Mouse (Mus musculus): ENCODE results near the gene Taf1c. TPM values are rescaled to one million over a fixed set of nuclear protein-coding genes. Genes with fewer than 3 reads are reported as not detected.

Gene Taf1c
- total RNA-seq (2014; fragmentation: Nextera tagmentation) (3.0 and 13.8 TPM in 2 replicates), total RNA-seq (2017) (6.8 and 11.0 TPM in 2 replicates)

DNA sequence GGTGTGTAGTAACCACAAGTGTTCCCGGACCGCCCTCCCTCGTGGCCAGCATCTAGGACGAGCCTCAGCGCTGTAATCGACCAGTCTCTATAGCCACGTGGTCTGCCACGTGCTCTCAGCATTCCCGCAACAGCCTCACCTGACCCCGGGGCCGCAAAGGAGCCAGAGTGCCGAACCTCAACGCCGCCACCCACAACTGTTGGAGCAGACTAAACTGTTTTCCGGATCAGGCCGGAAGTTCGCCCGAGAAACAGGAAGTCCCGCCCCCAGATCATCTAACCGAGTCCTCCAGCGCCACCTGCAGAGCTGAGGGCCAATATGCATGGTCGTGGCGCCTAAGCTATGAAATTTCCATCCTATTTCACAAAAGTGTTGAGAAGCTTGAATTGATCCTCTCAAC, at the start of gene Taf1c:
Gene Taf1c, minus strand, starts transcription at position 227 of the 400 bp plus-strand sequence.
- peak; percentile 97 for ATAC-seq (replicated peaks; ENCODE audit: poor library complexity, severe bottlenecking)

DNA sequence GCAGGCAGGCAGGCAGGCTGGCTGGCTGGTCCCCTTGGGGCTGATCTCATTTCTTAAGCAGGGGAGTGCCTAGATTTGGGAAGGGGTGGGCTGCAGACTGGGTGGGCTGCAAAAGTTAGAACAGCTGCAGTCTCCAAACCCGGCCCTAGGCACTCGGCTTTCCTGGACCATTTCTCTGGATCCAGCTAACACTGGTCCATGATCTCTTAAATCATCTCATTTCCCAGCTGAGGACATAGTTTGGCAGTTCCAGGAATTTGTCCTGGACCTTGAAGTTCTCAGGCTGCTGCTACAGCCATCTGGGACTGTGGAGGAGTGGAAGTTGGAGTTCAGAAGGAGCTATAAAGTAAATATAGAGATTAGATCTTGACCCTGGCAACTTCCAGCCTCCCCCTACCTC, 46.3 kb upstream of the Taf1c start:
- no peak for ATAC-seq (replicated peaks; ENCODE audit: poor library complexity, severe bottlenecking)

GRCm38 (mm10) chr8:119646846-119647245, 41.8 kb upstream of the Taf1c start:
- ATAC-seq (replicated peaks; ENCODE audit: poor library complexity, severe bottlenecking): no peak

GRCm38 (mm10) chr8:119646197-119646596, 41.2 kb upstream of the Taf1c start:
- no peak for ATAC-seq (replicated peaks; ENCODE audit: poor library complexity, severe bottlenecking)

DNA sequence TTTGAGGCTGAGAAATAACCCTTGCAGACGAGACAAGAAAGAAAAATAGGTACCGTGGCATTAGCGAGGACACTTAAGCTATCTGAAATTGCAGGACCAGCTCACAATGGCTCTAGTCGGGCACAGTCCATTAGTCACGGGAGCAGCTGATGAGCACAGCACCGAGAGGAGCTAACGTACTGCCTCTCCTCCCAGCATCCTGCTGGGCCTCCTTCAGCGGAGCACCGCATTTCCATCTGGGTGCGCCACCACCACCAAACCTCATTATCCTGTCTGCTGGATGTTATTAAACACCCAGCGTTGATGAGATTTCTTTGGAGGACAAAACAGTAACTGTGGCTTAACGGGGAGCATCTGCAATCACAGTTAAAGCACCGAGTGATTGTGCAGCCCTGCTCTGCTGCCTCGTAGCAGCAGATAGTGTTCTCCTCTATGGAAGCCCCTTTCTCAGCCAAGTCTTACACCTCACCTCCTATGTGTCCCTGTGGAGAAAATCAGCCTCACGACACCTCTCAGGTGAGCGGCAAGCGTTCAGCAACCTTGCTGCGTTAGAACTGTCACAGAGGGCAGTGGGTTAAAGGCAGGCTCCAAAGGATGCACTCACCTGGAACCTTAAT, 40.1 kb upstream of the Taf1c start:
- ATAC-seq (replicated peaks; ENCODE audit: poor library complexity, severe bottlenecking): no peak

- no peak for ATAC-seq (replicated peaks; ENCODE audit: poor library complexity, severe bottlenecking)
These were observed 39.5 kb upstream of the Taf1c start for GRCm38 (mm10) chr8:119644429-119644960.

- no peak for ATAC-seq (replicated peaks; ENCODE audit: poor library complexity, severe bottlenecking)
These were observed 37.9 kb upstream of the Taf1c start for GRCm38 (mm10) chr8:119642960-119643359.

DNA sequence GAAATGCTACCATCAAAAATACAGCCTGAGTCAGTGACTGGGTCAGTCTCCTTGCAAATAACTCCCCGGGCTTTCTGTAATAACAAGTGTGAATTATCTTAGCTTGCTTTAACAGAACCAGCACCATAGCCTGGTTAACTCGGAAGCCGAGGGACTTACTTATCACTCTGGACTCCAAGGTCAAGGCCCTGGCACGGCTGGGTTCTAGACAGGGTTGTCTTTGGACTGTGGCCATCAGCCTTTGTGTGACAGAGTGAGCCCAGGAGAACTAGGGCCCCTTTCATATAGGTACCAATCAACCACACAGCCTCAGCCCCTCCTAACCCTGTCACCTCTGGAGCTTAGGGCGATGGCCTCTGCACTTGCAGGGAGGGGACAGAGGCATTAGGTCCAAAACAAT, 36.0 kb upstream of the Taf1c start:
- ATAC-seq (replicated peaks; ENCODE audit: poor library complexity, severe bottlenecking): no peak

GRCm38 (mm10) chr8:119639798-119640197, 34.8 kb upstream of the Taf1c start:
- ATAC-seq (replicated peaks; ENCODE audit: poor library complexity, severe bottlenecking): no peak

GRCm38 (mm10) chr8:119638261-119638660, 33.2 kb upstream of the Taf1c start:
- ATAC-seq (replicated peaks; ENCODE audit: poor library complexity, severe bottlenecking): no peak

DNA sequence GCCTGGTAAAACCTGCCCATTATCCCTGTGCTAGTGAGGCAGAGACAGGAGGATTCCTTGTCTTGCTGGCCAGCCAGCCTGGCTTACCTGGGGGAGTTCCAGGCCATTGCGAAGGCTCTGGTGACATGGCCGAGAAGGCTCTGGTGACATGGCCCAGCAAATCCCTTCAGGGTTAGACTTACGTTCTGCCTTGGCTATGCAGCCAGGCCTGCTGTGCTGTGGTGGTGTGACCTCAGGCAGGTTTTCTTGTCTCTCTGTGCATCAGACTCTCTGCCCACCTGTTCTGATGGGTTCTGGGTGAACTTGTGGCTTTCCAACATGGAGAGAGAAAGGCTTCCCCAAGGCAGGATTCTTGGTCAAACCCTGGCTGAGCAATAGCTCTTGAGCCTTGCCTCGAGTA, 32.4 kb upstream of the Taf1c start:
- ATAC-seq (replicated peaks; ENCODE audit: poor library complexity, severe bottlenecking): no peak

DNA sequence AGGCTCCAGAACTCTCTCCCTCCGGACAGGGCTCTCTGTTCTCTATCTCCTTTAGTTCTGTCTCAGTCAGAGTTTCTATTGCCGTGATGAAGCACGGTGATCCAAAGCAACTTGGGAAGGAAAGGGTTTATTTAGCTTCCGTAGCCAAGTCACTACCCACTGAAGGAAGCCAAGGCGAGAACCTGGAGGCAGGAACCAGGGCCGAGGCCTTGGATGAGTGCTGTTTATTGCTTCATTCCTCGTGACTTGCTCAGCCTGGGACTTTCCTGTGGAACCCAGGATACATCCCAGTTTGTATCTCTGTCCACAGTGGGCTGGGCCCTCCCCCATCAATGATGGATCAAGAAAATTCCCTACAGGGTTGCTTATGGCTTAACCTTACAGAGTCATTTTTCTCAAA, 31.7 kb upstream of the Taf1c start:
- ATAC-seq (replicated peaks; ENCODE audit: poor library complexity, severe bottlenecking): no peak

- 0 out of 2 replicates have a peak, but pooled peaks have one; percentile 4 for ATAC-seq (replicated peaks; ENCODE audit: poor library complexity, severe bottlenecking)
These were observed 30.9 kb upstream of the Taf1c start for GRCm38 (mm10) chr8:119635958-119636357.

GRCm38 (mm10) chr8:119635378-119635777, 30.4 kb upstream of the Taf1c start, which contains the start of gene Kcng4:
TSS of gene Kcng4 (minus strand) at chr8:119635680.
- peak; percentile 33; the same call in 1 of the 2 replicates for ATAC-seq (replicated peaks; ENCODE audit: poor library complexity, severe bottlenecking)

- ATAC-seq (replicated peaks; ENCODE audit: poor library complexity, severe bottlenecking): peak; percentile 36; the same call in 1 of the 2 replicates
These were observed 29.8 kb upstream of the Taf1c start for GRCm38 (mm10) chr8:119634616-119635336.

- no peak for ATAC-seq (replicated peaks; ENCODE audit: poor library complexity, severe bottlenecking)
These were observed 27.9 kb upstream of the Taf1c start for GRCm38 (mm10) chr8:119632909-119633308.

DNA sequence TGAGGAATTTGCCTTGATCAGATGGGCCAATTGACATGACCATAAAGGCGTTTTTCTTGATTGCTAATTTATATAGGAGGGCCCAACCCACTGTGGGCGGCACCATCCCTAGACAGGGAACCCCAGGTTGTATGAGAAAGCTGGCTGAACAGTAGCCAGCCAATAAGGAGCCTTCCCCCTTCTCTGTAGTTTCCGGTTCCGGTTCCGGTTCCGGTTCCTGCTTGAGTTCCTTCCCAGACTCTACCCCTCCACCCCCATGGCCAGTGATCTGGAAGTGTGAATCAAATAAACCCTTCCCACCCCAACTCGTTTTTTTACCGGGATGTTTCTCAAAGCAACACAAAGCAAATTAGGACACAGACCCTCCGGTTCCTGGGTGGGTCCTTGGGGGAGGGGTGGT, 27.2 kb upstream of the Taf1c start:
- no peak for ATAC-seq (replicated peaks; ENCODE audit: poor library complexity, severe bottlenecking)

DNA sequence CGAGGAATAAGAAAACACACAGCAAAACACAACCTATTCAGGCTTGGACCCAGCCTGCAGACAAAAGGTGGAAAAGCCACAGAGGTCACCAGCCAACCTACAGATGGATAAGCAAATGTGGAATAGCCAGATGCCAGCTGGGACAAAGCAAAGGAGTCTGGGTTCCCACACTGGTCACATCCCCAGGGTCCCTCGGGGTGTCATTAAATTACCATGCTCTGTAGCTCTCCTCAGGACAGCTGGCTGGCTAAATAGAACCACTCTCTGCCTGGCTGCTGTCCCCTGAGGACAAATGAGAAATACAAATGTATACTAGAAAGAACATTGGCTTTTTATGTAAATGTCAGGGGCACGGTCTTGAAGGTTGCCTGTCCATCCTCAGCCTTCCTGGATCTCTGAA, 25.8 kb upstream of the Taf1c start:
- ATAC-seq (replicated peaks; ENCODE audit: poor library complexity, severe bottlenecking): no peak

DNA sequence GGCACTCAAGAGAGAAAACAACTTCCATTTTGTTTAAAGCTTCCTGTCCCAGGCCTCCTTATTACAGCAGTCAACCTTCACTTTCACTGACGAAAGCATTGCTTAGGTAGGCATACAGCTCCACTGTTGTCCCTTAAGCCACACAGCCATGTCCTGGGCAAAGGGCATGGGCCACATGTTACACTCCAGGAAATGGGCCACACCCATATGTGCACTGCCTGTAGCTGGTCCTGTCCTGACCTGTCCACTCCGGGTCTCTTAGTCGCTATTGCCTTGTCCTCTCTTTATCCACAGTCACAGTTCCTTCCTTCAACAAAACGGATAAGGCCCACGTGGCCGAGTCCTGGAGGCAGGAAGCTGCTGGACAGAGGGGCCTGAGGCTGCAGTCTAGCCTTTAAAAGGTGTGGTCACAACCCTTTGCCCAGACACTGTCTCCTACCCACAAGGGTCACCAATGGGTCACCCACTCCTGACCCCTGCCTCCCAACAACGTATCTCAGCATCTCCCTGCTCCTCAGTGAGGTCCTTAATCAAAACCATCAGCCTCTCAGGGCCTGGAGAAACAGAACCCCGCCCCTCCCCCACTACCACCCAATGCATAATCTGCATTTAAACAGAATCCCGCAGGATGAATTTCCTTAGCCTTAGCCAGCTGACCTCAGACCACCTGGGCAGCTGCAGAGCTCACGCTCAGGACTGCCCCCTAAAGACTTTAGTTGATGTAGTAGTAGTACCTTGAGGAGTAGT, 22.8 kb upstream of the Taf1c start:
- no peak for ATAC-seq (replicated peaks; ENCODE audit: poor library complexity, severe bottlenecking)

GRCm38 (mm10) chr8:119627199-119627598, 22.2 kb upstream of the Taf1c start:
- ATAC-seq (replicated peaks; ENCODE audit: poor library complexity, severe bottlenecking): no peak

GRCm38 (mm10) chr8:119625788-119626187, 20.8 kb upstream of the Taf1c start:
- no peak for ATAC-seq (replicated peaks; ENCODE audit: poor library complexity, severe bottlenecking)
